Mouse (Mus musculus): ENCODE measurements around the gene Pla2g5.

DNA sequence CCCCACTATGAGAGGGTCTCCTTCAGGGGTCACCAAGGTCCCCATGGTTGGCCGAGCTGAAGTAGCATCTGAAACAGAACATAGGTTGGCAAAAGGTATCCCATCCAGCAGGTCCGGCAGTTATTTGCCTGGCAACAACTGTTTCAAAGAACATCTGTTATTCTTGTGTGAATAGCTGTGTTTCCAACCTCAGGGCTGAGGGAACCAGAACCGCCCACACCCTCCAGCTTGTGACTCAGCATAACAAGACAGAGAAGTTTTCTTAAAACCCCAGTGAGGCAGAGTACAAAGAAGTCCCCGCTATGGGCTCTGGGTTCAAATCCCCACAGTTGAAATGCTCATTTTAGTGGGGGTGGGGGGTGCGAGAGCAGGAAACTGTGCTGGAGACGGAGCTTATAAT, 81.2 kb downstream of the Pla2g5 start:
- TF ChIP-seq CTCF (IDR thresholded peaks at IDR 0.05) (no peak), EP300 (IDR thresholded peaks at IDR 0.05) (no peak)

Data from lung, postnatal 0 days (tissue).